Mouse (Mus musculus) B cell, adult (primary cell): ENCODE data around the gene Ddx58. TPM values are rescaled to one million over a fixed set of nuclear protein-coding genes. Genes with fewer than 3 reads are reported as not detected.

Experiments
- total RNA-seq: library from RNA; stranded (reverse); gene quantifications from 4 replicates; pipeline ENCODE4 v1.2.4, GENCODE M21; 2023; ENCODE audit not compliant: inconsistent age

Ddx58 gene
- total RNA-seq: 91.2 to 102 TPM (median 102 TPM) in 4 replicates

DNA sequence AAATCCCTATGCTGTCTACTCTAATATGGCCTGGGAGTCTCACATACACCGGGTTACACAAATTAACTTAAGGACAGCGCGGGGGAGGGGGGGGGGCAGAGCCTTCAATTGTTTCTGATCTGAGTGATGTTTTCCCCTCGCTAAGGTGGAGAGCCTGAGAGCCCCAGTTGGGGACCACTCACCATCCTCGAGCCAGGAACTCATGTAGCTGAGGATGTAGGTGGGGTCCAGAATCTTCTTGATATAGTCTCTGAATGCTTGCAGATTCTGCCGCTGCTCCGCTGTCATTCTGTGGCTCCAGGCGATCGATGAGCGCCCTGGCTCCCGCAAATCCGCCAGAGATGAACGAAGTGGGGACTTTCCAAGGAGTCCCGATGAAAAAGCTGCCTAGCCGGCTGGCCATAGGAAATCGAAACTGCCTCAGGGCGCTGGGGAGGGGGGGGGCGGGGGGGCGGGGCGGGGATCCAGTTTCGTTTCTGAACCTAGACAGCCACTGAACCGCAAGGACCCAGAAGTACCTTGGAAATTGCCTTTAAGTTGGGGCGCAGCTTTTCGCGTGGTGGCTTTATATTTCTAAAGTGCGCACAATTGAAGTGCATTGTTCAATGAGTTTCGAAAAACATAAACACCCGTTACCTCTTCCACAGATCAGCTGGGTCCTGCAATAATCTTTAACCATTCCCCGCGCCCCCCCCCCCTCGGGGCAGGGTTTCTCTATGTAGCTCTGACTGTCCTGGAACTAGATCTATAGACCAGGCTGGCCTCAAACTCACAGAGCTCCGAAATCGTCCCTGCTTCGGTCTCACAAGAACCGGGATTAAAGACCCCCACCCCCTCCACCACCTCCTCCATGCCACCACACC is at the start of gene Ddx58:
Gene Ddx58, minus strand, starts transcription at position 420 of the 863 bp plus-strand sequence.

DNA sequence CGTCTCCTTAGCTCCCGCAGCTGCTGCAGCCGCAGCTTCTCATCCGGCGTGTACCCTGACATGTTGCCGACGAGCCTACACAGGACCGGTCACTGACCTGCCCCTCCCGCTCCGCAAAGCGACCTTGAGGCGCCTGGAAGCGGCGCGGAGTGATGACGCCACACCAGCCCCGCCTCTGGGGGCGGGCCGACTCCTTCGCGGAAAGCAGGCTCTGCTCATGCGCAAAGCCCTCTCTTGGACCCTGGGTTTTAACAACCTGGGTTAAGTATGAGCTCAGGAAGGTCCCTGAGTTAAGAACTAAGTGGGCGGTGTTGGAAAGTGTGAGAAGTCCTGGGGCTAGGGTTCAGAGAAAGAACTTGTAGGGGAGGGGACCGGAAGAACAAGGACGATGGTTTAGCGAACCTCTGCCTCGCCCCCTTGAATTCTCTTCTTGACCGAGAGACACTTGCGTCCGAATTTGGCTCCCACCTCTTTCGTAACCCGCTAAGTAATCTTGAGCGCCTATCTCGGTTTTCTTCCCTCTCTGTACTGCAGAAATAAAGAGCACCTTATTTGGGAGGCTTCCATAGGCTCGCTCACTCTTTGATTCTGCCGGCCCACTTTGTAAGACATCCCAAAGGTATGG is 39.8 kb upstream of the Ddx58 start, which contains the start of gene Ndufb6:
Gene Ndufb6, minus strand, starts transcription at position 146 of the 625 bp plus-strand sequence.

GRCm38 (mm10) chr4:40269430-40270032 is 29.9 kb upstream of the Ddx58 start, which contains the start of the genes Smim27 and Topors:
Gene Smim27 (plus strand): TSS chr4:40269579.
Gene Topors (minus strand): TSS chr4:40269850.

Other genes starting within 250 kb of the Ddx58 start
- gene Aco1, start 96.7 kb downstream of the Ddx58 start, total RNA-seq: 16.1 to 20.6 TPM (median 18.3 TPM) in 4 replicates
- 36.9 to 48.1 TPM (median 40.3 TPM) in 4 replicates for gene Smim27, start 29.8 kb upstream of the Ddx58 start, total RNA-seq
- 33.6 to 35.1 TPM (median 34.6 TPM) in 4 replicates for gene Topors, start 30.0 kb upstream of the Ddx58 start, total RNA-seq
- 27.5 to 32.0 TPM (median 29.3 TPM) in 4 replicates for gene Ndufb6, start 39.6 kb upstream of the Ddx58 start, total RNA-seq
- not detected in 4 replicates for gene Tmem215, start 232.4 kb upstream of the Ddx58 start, total RNA-seq